Mouse (Mus musculus) layer of hippocampus, postnatal 10 days (tissue): ENCODE measurements around the gene Mpzl1. TPM values are rescaled to one million over a fixed set of nuclear protein-coding genes. Genes with fewer than 3 reads are reported as not detected.

ENCODE experiments used
- DNase-seq, 2 experiments: peaks; one replicate each; pipeline ENCODE4 v3.0.0; 2021; ENCODE audit warnings: low spot score in 2 of 2
- total RNA-seq, 2 experiments: library from RNA; stranded (reverse); gene quantifications; 2 replicates each; pipeline ENCODE4 v1.2.3; 2021

Mpzl1 gene
- total RNA-seq, 2 experiments from 2014 or later, result 78.4 to 83.3 TPM

GRCm38 (mm10) chr1:165617166-165617891, 17.0 kb downstream of the Mpzl1 start:
- no peak for DNase-seq

GRCm38 (mm10) chr1:165616652-165617051, 17.7 kb downstream of the Mpzl1 start:
- no peak for DNase-seq

- no peak for DNase-seq
Observed at GRCm38 (mm10) chr1:165614793-165615192, 19.5 kb downstream of the Mpzl1 start.

GRCm38 (mm10) chr1:165613926-165614325, 20.4 kb downstream of the Mpzl1 start:
- DNase-seq, result no peak

GRCm38 (mm10) chr1:165612714-165613113, 21.6 kb downstream of the Mpzl1 start:
- DNase-seq, result no peak

GRCm38 (mm10) chr1:165610321-165610999, 23.9 kb downstream of the Mpzl1 start:
- no peak for DNase-seq

- no peak for DNase-seq
Observed at GRCm38 (mm10) chr1:165609495-165610320, 24.6 kb downstream of the Mpzl1 start.

GRCm38 (mm10) chr1:165608904-165609303, 25.4 kb downstream of the Mpzl1 start:
- DNase-seq, result no peak

GRCm38 (mm10) chr1:165605774-165606173, 28.6 kb downstream of the Mpzl1 start:
- no peak for DNase-seq

GRCm38 (mm10) chr1:165605108-165605507, 29.2 kb downstream of the Mpzl1 start:
- no peak for DNase-seq

- no peak for DNase-seq
Observed at GRCm38 (mm10) chr1:165604203-165604602, 30.1 kb downstream of the Mpzl1 start.

- no peak for DNase-seq
Observed at GRCm38 (mm10) chr1:165603218-165603617, 31.1 kb downstream of the Mpzl1 start.

- DNase-seq, result no peak
Observed at GRCm38 (mm10) chr1:165601775-165602280, 32.5 kb downstream of the Mpzl1 start.

GRCm38 (mm10) chr1:165594699-165595421, 39.5 kb downstream of the Mpzl1 start:
- no peak for DNase-seq

GRCm38 (mm10) chr1:165592295-165593082, 41.8 kb downstream of the Mpzl1 start:
- DNase-seq, result no peak

- DNase-seq, result no peak
Observed at GRCm38 (mm10) chr1:165590760-165591159, 43.6 kb downstream of the Mpzl1 start.

GRCm38 (mm10) chr1:165589280-165590048, 44.9 kb downstream of the Mpzl1 start:
- DNase-seq, result no peak

GRCm38 (mm10) chr1:165587845-165588244, 46.5 kb downstream of the Mpzl1 start:
- DNase-seq, result no peak

- no peak for DNase-seq
Observed at GRCm38 (mm10) chr1:165586366-165586765, 48.0 kb downstream of the Mpzl1 start.
